Mouse (Mus musculus): ENCODE measurements around the gene Arl6ip1. TPM values are rescaled to one million over a fixed set of nuclear protein-coding genes. Genes with fewer than 3 reads are reported as not detected.

The Arl6ip1 gene
- total and polyA plus RNA-seq, 3 experiments, result 89.7 to 199 (median 188) TPM

GRCm38 (mm10) chr7:118160121-118160520 is 30.7 kb upstream of the Arl6ip1 start:
- H3K9ac ChIP-seq (ENCODE audit: control insufficient read depth, low read depth, low read length, poor library complexity, severe bottlenecking), result no peak overlapping the region
- peak; percentile 21 for DNase-seq (ENCODE audit: low read depth, low spot score)
- H3K27me3 ChIP-seq (ENCODE audit: control insufficient read depth in 1 of 2, insufficient read depth in 2 of 2, low read length in 2 of 2), result no peaks in the 10 kb centered on the region
- H3K4me1 ChIP-seq (ENCODE audit: control insufficient read depth in 1 of 2, insufficient read depth in 2 of 2, low read length in 2 of 2), result no peaks in the 10 kb centered on the region
- H3K79me2 ChIP-seq (ENCODE audit: control insufficient read depth, insufficient read depth, low read length, poor library complexity), result no peaks in the 10 kb centered on the region
- TF ChIP-seq MYC (IDR thresholded peaks at IDR 0.05; ENCODE audit: low read depth, low read length), result no peak
- 0 out of 2 replicates have a peak, but pooled peaks have one; percentile 19 for TF ChIP-seq ETS1 (IDR thresholded peaks at IDR 0.05; ENCODE audit: low read depth, low read length)
- TF ChIP-seq SIN3A (IDR thresholded peaks at IDR 0.05; ENCODE audit: low read length), result no peak
- no peak for TF ChIP-seq GATA1 (IDR thresholded peaks at IDR 0.05; ENCODE audit: low read depth, low read length)
- no peak overlapping the region for H3K27ac ChIP-seq (ENCODE audit: control insufficient read depth, low read depth, low read length)
- H3K4me3 ChIP-seq (ENCODE audit: control insufficient read depth in 1 of 2, insufficient read depth in 1 of 2, low read depth in 2 of 2, low read length in 2 of 2), result no peak overlapping the region
- H3K9me3 ChIP-seq (replicated peaks; ENCODE audit: insufficient read depth, low read length), result no peaks in the 10 kb centered on the region
- H3K36me3 ChIP-seq (ENCODE audit: control insufficient read depth in 1 of 2, insufficient read depth in 2 of 2, low read length in 2 of 2), result peaks cover 0 to 30% of the 10 kb centered on the region in 2 experiments; a peak in 2 of 4 replicates

GRCm38 (mm10) chr7:118156461-118156860 is 27.0 kb upstream of the Arl6ip1 start:
- H3K36me3 ChIP-seq (ENCODE audit: control insufficient read depth in 1 of 2, insufficient read depth in 2 of 2, low read length in 2 of 2), result peaks cover 0 to 26% of the 10 kb centered on the region in 2 experiments; a peak in 2 of 4 replicates
- no peaks in the 10 kb centered on the region for H3K9me3 ChIP-seq (replicated peaks; ENCODE audit: insufficient read depth, low read length)
- H3K27ac ChIP-seq (ENCODE audit: control insufficient read depth, low read depth, low read length), result no peak overlapping the region
- no peaks in the 10 kb centered on the region for H3K79me2 ChIP-seq (ENCODE audit: control insufficient read depth, insufficient read depth, low read length, poor library complexity)
- no peaks in the 10 kb centered on the region for H3K4me1 ChIP-seq (ENCODE audit: control insufficient read depth in 1 of 2, insufficient read depth in 2 of 2, low read length in 2 of 2)
- no peaks in the 10 kb centered on the region for H3K27me3 ChIP-seq (ENCODE audit: control insufficient read depth in 1 of 2, insufficient read depth in 2 of 2, low read length in 2 of 2)
- no peak overlapping the region for H3K4me3 ChIP-seq (ENCODE audit: control insufficient read depth in 1 of 2, insufficient read depth in 1 of 2, low read depth in 2 of 2, low read length in 2 of 2)
- DNase-seq (ENCODE audit: low read depth, low spot score), result no peak
- no peak for TF ChIP-seq POLR2AphosphoS5 (IDR thresholded peaks at IDR 0.05; ENCODE audit: borderline replicate concordance, low read depth, low read length)
- no peak for TF ChIP-seq ZNF384 (IDR thresholded peaks at IDR 0.05; ENCODE audit: low read depth, low read length)
- no peak for TF ChIP-seq JUND (IDR thresholded peaks at IDR 0.05; ENCODE audit: low read depth, low read length)
- TF ChIP-seq MYB (IDR thresholded peaks at IDR 0.05; ENCODE audit: low read depth, low read length), result no peak
- TF ChIP-seq USF2 (IDR thresholded peaks at IDR 0.05; ENCODE audit: borderline replicate concordance in 1 of 2, insufficient read depth in 1 of 2, low read depth in 1 of 2, low read length in 2 of 2), result no peak
- TF ChIP-seq POLR2AphosphoS2 (IDR thresholded peaks at IDR 0.05; ENCODE audit: low read length), result no peak
- TF ChIP-seq SIN3A (IDR thresholded peaks at IDR 0.05; ENCODE audit: low read length), result no peak
- no peak for TF ChIP-seq CHD2 (IDR thresholded peaks at IDR 0.05; ENCODE audit: low read length)
- TF ChIP-seq CTCF (IDR thresholded peaks at IDR 0.05 in 2 of 3, conservative IDR thresholded peaks at IDR 0.05 in 1 of 3; ENCODE audit: control insufficient read depth in 1 of 3, insufficient read depth in 1 of 3, low read depth in 2 of 3, low read length in 3 of 3, poor library complexity in 1 of 3, severe bottlenecking in 1 of 3), result no peak
- TF ChIP-seq CHD1 (IDR thresholded peaks at IDR 0.05; ENCODE audit: low read depth, low read length), result no peak
- TF ChIP-seq KAT2A (conservative IDR thresholded peaks at IDR 0.05; ENCODE audit: low read depth, low read length), result no peak
- no peak for TF ChIP-seq TBP (IDR thresholded peaks at IDR 0.05; ENCODE audit: low read depth, low read length)
- no peak for TF ChIP-seq MAFK (IDR thresholded peaks at IDR 0.05; ENCODE audit: borderline replicate concordance, low read depth, low read length)
- no peak for TF ChIP-seq UBTF (IDR thresholded peaks at IDR 0.05; ENCODE audit: borderline replicate concordance, insufficient read depth, low read depth, low read length)
- TF ChIP-seq GABPA (IDR thresholded peaks at IDR 0.05; ENCODE audit: low read depth, low read length), result no peak
- no peak overlapping the region for H3K9ac ChIP-seq (ENCODE audit: control insufficient read depth, low read depth, low read length, poor library complexity, severe bottlenecking)
